Mouse (Mus musculus) midbrain, embryonic 16.5 days (tissue): Measurements from ENCODE around the gene Atp1b1. TPM values are rescaled to one million over a fixed set of nuclear protein-coding genes. Genes with fewer than 3 reads are reported as not detected.

Experiments
- ATAC-seq: fragments of 200-750 bp; cut with Nextera tagmentation; 2 replicates; pipeline ENCODE4 v1.8.0; 2017; ENCODE audit warnings: moderate TSS enrichment
- H3K27ac ChIP-seq: fragments of 300-500 bp; sonication (generic); 2 replicates; pipeline ENCODE4 v1.5.1; 2014; ENCODE audit warnings: mild to moderate bottlenecking, low read length, mixed read lengths
- H3K27me3 ChIP-seq: fragments of 300-500 bp; sonication (generic); 2 replicates; pipeline ENCODE4 v1.6.1; 2014; ENCODE audit warnings: low read depth, low read length, mixed read lengths; ENCODE audit not compliant: control insufficient read depth, insufficient read depth
- H3K36me3 ChIP-seq: fragments of 300-500 bp; sonication (generic); 2 replicates; pipeline ENCODE4 v1.6.1; 2014; ENCODE audit warnings: mild to moderate bottlenecking, low read length, moderate library complexity, mixed read lengths; ENCODE audit not compliant: control insufficient read depth, insufficient read depth
- H3K4me1 ChIP-seq: fragments of 300-500 bp; sonication (generic); 2 replicates; pipeline ENCODE4 v1.6.1; 2014; ENCODE audit warnings: mild to moderate bottlenecking, low read length, mixed read lengths; ENCODE audit not compliant: control insufficient read depth, insufficient read depth
- H3K4me2 ChIP-seq: fragments of 300-500 bp; sonication (generic); 2 replicates; pipeline ENCODE4 v1.6.1; 2014; ENCODE audit warnings: mild to moderate bottlenecking, low read length, mixed read lengths
- H3K4me3 ChIP-seq: fragments of 300-500 bp; sonication (generic); 2 replicates; pipeline ENCODE4 v1.5.1; 2014; ENCODE audit warnings: low read depth, mild to moderate bottlenecking, low read length, moderate library complexity, mixed read lengths
- H3K9ac ChIP-seq: fragments of 300-500 bp; sonication (generic); 2 replicates; pipeline ENCODE4 v1.6.1; 2014; ENCODE audit warnings: low read depth, low read length, mixed read lengths
- H3K9me3 ChIP-seq: fragments of 300-500 bp; sonication (generic); replicated peaks from 2 replicates; pipeline ENCODE4 v1.6.1; 2014; ENCODE audit warnings: mild to moderate bottlenecking, low read length, mixed read lengths; ENCODE audit not compliant: control insufficient read depth, poor library complexity, severe bottlenecking
- WGBS: fragments of 180-500 bp; shearing (Covaris S2); extraction: QIAGEN DNeasy Blood & Tissue Kit; methylation state at CpG from one replicate; pipeline ENCODE4 v1.1.7; 2014; 5-methylcytosine and 5-hydroxymethylcytosine counted together
- polyA plus RNA-seq: library from polyadenylated mRNA; unstranded; fragments of >200 nt; fragmentation: Nextera tagmentation; extraction: Ambion mirVana; gene quantifications from 2 replicates; pipeline ENCODE4 v1.2.1, GENCODE M21; 2015

Atp1b1 gene
- 238 and 311 TPM in 2 replicates for polyA plus RNA-seq

- Histone ChIP-seq H3K4me2 (peak within 1 kb of the TSS; percentile 57), H3K4me3 (peak within 1 kb of the TSS; percentile 64), H3K4me1 (peaks cover 33% of the 10 kb centered on the region), H3K27ac (peak within 1 kb of the TSS; percentile 97), H3K9ac (peak within 1 kb of the TSS; percentile 90), H3K9me3 (no peaks in the 10 kb centered on the region), H3K36me3 (no peaks in the 10 kb centered on the region), H3K27me3 (no peaks in the 10 kb centered on the region)
- WGBS: 0% methylated on average over 34 of the region's 35 CpGs
- ATAC-seq: peak; percentile 95
These were observed at the start of gene Atp1b1 for GRCm38 (mm10) chr1:164458245-164458613. Gene Atp1b1 (minus strand): TSS chr1:164458355.

GRCm38 (mm10) chr1:164505096-164505495 is 46.9 kb upstream of the Atp1b1 start:
- Histone ChIP-seq H3K36me3 (no peaks in the 10 kb centered on the region), H3K27ac (no peak overlapping the region), H3K27me3 (no peaks in the 10 kb centered on the region), H3K9ac (no peak overlapping the region), H3K9me3 (no peaks in the 10 kb centered on the region), H3K4me2 (no peak overlapping the region), H3K4me3 (no peak overlapping the region), H3K4me1 (no peaks in the 10 kb centered on the region)
- 91% methylated on average over 3 of the region's 3 CpGs for WGBS
- ATAC-seq: no peak

GRCm38 (mm10) chr1:164503140-164503730 is 45.1 kb upstream of the Atp1b1 start:
- Histone ChIP-seq H3K4me1 (no peaks in the 10 kb centered on the region), H3K4me2 (no peak overlapping the region), H3K27me3 (no peaks in the 10 kb centered on the region), H3K27ac (no peak overlapping the region), H3K9ac (no peak overlapping the region), H3K36me3 (no peaks in the 10 kb centered on the region), H3K9me3 (no peaks in the 10 kb centered on the region), H3K4me3 (no peak overlapping the region)
- 53% methylated on average over 8 of the region's 8 CpGs for WGBS
- no peak for ATAC-seq

- no peak overlapping the region for H3K4me2 ChIP-seq
- no peak overlapping the region for H3K4me3 ChIP-seq
- no peak overlapping the region for H3K27ac ChIP-seq
- H3K9me3 ChIP-seq: no peaks in the 10 kb centered on the region
- ATAC-seq: no peak
- H3K9ac ChIP-seq: no peak overlapping the region
- H3K4me1 ChIP-seq: no peaks in the 10 kb centered on the region
- H3K27me3 ChIP-seq: no peaks in the 10 kb centered on the region
- 79% methylated on average over 7 of the region's 7 CpGs for WGBS
- H3K36me3 ChIP-seq: no peaks in the 10 kb centered on the region
These were observed 44.1 kb upstream of the Atp1b1 start for GRCm38 (mm10) chr1:164502231-164502630.

DNA sequence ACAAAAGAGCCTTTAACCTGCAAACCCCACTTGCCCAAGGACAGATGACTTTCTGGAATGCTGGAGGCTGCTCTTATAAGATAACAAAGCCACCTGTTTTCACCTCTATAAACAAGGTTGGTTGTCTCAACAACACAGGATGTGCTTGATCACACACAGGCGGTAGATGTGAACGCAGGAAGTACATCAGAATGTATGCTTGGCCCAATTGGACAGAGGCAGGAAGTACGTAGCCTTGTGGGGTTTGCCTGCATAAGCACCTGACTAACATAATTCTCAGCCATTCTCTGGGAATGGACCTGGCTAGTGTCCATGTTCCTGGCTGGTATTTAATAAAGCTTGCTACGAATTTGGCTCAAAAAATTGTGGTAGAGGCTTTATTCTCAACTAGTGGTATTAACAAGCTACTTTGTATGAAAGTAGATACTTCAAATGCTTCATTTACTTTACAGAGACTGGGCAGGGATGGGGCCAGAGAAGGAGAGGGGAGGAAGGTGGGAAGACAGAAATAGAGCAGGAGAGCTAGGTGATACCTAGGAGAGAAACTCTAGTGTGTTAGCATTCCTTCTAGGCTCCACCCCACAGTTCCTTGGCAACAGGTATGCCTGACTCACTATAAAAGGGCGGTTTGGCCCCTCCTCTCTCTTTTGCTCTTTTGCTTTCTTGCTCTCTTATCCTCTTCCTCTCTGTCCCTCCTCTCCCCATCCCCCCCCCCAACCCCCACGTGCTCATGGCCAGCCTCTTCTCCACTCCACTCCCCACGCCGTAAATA is 36.8 kb upstream of the Atp1b1 start:
- WGBS: 71% methylated on average over 8 of the region's 8 CpGs
- ATAC-seq: no peak
- no peak overlapping the region for H3K9ac ChIP-seq

GRCm38 (mm10) chr1:164494215-164494614 is 36.1 kb upstream of the Atp1b1 start:
- Histone ChIP-seq H3K27ac (no peak overlapping the region), H3K27me3 (no peaks in the 10 kb centered on the region), H3K9me3 (no peaks in the 10 kb centered on the region), H3K4me2 (no peak overlapping the region), H3K36me3 (no peaks in the 10 kb centered on the region), H3K4me3 (no peak overlapping the region), H3K9ac (no peak overlapping the region), H3K4me1 (no peaks in the 10 kb centered on the region)
- 65% methylated on average over 4 of the region's 4 CpGs for WGBS
- ATAC-seq: no peak

More for the DNA sequence above, 36.8 kb upstream of the Atp1b1 start:
- Histone ChIP-seq H3K27me3 (no peaks in the 10 kb centered on the region), H3K4me1 (no peaks in the 10 kb centered on the region), H3K27ac (no peak overlapping the region), H3K4me2 (no peak overlapping the region), H3K4me3 (no peak overlapping the region), H3K36me3 (no peaks in the 10 kb centered on the region), H3K9me3 (no peaks in the 10 kb centered on the region)

GRCm38 (mm10) chr1:164493042-164493705 is 35.0 kb upstream of the Atp1b1 start:
- Histone ChIP-seq H3K4me3 (no peak overlapping the region), H3K36me3 (no peaks in the 10 kb centered on the region), H3K27ac (no peak overlapping the region), H3K9me3 (no peaks in the 10 kb centered on the region), H3K9ac (no peak overlapping the region), H3K4me1 (no peaks in the 10 kb centered on the region), H3K27me3 (no peaks in the 10 kb centered on the region), H3K4me2 (no peak overlapping the region)
- ATAC-seq: no peak
- WGBS: 82% methylated on average over 8 of the region's 8 CpGs

DNA sequence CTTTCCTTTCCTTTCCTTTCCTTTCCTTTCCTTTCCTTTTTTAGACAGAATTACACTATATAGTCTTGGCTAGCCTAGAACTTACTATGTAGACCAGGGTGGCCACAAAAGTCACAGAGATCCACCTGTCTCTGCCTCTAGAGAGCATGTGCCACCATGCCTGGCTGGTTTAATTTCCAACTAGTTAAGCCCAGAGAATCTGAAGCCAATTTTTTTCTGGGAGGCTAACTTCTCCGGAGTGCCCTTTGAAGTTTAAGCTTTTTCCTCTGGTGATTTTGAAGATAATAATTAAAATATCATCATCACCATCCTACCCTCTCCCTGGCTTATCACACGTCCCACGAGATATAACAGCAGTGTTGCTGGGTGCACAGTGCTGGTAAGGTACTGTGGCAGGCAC is 34.3 kb upstream of the Atp1b1 start:
- Histone ChIP-seq H3K4me2 (no peak overlapping the region), H3K36me3 (no peaks in the 10 kb centered on the region), H3K9ac (no peak overlapping the region), H3K4me1 (no peaks in the 10 kb centered on the region), H3K27me3 (no peaks in the 10 kb centered on the region), H3K9me3 (no peaks in the 10 kb centered on the region), H3K4me3 (no peak overlapping the region), H3K27ac (no peak overlapping the region)
- no peak for ATAC-seq
- 91% methylated on average over 3 of the region's 3 CpGs for WGBS
